Mouse (Mus musculus) olfactory bulb, adult 2 months (tissue): ENCODE results near the gene Arl15.

Experiments used
- CTCF ChIP-seq: fragments of 200-500 bp; IDR thresholded peaks from 2 replicates; pipeline ENCODE4 v1.5.1; 2012; ENCODE audit warnings: low read depth, mild to moderate bottlenecking, low read length, moderate library complexity; ENCODE audit not compliant: insufficient read depth
- POLR2A ChIP-seq: fragments of 200-500 bp; IDR thresholded peaks from 2 replicates; pipeline ENCODE4 v1.6.1; 2012; ENCODE audit warnings: mild to moderate bottlenecking, low read depth, low read length, moderate library complexity; ENCODE audit not compliant: insufficient read depth

DNA sequence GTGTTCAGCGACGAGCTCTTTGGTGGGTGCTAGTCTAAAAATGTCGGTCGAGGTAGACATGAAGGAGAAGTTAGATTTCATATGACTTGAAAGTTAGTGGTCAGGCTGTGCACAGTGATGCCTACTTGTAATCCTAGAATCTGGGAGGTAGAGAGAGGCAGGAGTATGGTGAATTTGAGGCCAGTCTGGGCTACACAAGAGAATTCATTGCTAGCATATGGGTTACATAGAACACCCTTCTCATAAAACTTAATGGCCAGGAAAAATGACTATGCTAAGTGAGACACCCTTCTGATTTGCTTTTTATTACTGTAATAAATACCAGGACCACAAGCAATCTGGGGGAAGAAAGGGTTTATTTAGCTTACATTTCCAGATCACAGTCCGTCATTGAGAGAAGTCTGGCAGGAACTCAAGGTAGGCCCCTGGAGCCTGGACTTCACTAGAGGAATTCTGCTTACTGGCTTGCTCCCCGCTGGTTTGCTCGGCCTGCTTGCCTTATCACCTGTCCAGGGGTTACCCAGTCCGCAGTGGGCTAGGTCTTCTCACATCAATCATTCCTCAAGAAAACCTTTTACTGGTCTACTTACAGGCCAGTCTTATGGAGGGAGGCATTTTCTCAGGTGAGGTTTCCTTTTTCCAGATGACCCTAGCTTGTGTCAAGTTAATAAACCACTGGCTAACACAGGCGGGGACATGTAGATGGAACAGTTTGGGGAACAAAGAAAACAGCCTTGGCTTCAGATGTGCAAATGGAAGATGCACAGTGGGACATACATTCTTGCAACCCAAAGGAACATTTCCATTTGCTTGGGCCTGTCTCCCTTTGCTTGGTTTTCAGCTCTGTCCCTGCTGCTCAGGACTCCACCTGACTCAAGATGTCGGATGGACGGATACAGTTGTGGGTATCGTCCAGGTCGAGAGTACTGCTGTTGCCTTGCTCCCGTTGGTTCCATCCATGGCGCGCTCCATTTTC is 44.6 kb downstream of the Arl15 start:
- TF ChIP-seq POLR2A (no peak), CTCF (no peak)
